In the genomic region with DNA sequence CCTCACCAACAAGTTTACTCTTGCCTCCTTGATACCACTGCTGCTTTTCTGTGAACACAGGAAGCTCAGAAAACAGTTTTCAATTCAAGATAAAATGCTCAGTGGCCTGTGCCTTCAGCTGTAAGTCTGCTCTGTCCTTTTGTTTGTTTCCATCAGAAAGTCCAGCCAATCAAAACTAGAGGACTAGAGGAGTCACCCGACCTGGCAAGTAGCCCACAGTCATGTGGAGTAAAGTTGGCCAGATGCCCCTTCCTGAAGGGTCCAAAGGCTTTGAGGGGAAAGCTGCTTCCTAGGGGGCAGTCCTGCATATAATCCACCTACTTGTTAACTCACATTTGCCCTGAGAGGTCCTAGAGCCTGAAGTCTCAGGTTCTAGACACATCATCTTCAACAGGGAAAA, we compare ENCODE assay signal across 10 mouse cellular contexts. TPM values are rescaled to one million over a fixed set of nuclear protein-coding genes. Genes with fewer than 3 reads are reported as not detected.
DNase-seq lines count a peak whose midpoint lies in the region; ATAC-seq and TF ChIP-seq lines count a peak whose summit lies in the region.
"Had no signal": no experiment of that assay in that cellular context is flagged by ENCODE, and none has a peak within 500 bp of the region (broad histone marks: within the 10 kb centered on the region; RNA-seq: fewer than 3 reads in every experiment).

No protein-coding gene starts in this region.

- 10% methylated on average over 1 of the region's 1 CpGs for WGBS in heart, adult 2 months
- 16% methylated on average over 1 of the region's 1 CpGs for WGBS in heart, embryonic 11.5 days (ENCODE audit: insufficient replicate concordance)
- WGBS in kidney, embryonic 16.5 days, result 22% methylated on average over 1 of the region's 1 CpGs

- no peak for ATAC-seq in heart, embryonic 11.5 days (replicated peaks; ENCODE audit: insufficient number of reproducible peaks, low FRiP score, low TSS enrichment)
- 0 out of 2 replicates have a peak, but pooled peaks have one; percentile 35 for ATAC-seq in kidney, embryonic 16.5 days (ENCODE audit: low FRiP score, low TSS enrichment)

- TF ChIP-seq CTCF in heart, adult 2 months (IDR thresholded peaks at IDR 0.05), result no peak

- H3K27ac ChIP-seq in heart, adult 2 months, result no peak overlapping the region
- H3K27ac ChIP-seq in heart, embryonic 11.5 days (ENCODE audit: low read depth, low read length), result no peak overlapping the region
- no peak overlapping the region for H3K27ac ChIP-seq in kidney, embryonic 16.5 days (ENCODE audit: low read length)
- H3K27ac ChIP-seq: embryonic facial prominence, embryonic 13.5 days; limb, embryonic 13.5 days had no signal

- no peaks in the 10 kb centered on the region for H3K27me3 ChIP-seq in heart, adult 2 months (ENCODE audit: control insufficient read depth, insufficient read depth, low read length)
- H3K27me3 ChIP-seq in heart, embryonic 11.5 days (ENCODE audit: control insufficient read depth, insufficient read depth, low read length), result no peaks in the 10 kb centered on the region
- H3K27me3 ChIP-seq in kidney, embryonic 16.5 days (ENCODE audit: insufficient read depth, low read length), result no peaks in the 10 kb centered on the region
- H3K27me3 ChIP-seq: embryonic facial prominence, embryonic 13.5 days; limb, embryonic 13.5 days had no signal

- no peak overlapping the region for H3K4me2 ChIP-seq in heart, embryonic 11.5 days
- H3K4me2 ChIP-seq in kidney, embryonic 16.5 days (replicated peaks; ENCODE audit: low read depth, low read length), result no peak overlapping the region
- H3K4me2 ChIP-seq: embryonic facial prominence, embryonic 13.5 days; limb, embryonic 13.5 days had no signal

- H3K79me2 ChIP-seq in heart, adult 2 months (replicated peaks; ENCODE audit: control insufficient read depth, insufficient read depth, low read length), result no peaks in the 10 kb centered on the region

- no peaks in the 10 kb centered on the region for H3K9me3 ChIP-seq in heart, embryonic 11.5 days (replicated peaks; ENCODE audit: control insufficient read depth, low read length)
- no peaks in the 10 kb centered on the region for H3K9me3 ChIP-seq in kidney, embryonic 16.5 days (ENCODE audit: low read length)
- H3K9me3 ChIP-seq: embryonic facial prominence, embryonic 13.5 days; limb, embryonic 13.5 days had no signal

- intact Hi-C loops in heart, adult 2 months (cut with DNase I), result no loop called here

- TF ChIP-seq POLR2A in heart, adult 2 months (IDR thresholded peaks at IDR 0.05; ENCODE audit: insufficient read depth, low read depth, low read length), result no peak

- no peak overlapping the region for H3K9ac ChIP-seq in heart, adult 2 months (ENCODE audit: low read depth, low read length)
- H3K9ac ChIP-seq in heart, embryonic 11.5 days (ENCODE audit: low read depth, low read length), result no peak overlapping the region
- no peak overlapping the region for H3K9ac ChIP-seq in kidney, embryonic 16.5 days (replicated peaks; ENCODE audit: low read length)
- H3K9ac ChIP-seq: embryonic facial prominence, embryonic 13.5 days; limb, embryonic 13.5 days had no signal

- H3K4me1 ChIP-seq in heart, adult 2 months (ENCODE audit: control insufficient read depth, insufficient read depth, low read length), result no peaks in the 10 kb centered on the region
- no peaks in the 10 kb centered on the region for H3K4me1 ChIP-seq in heart, embryonic 11.5 days (ENCODE audit: control insufficient read depth, insufficient read depth, low read length)
- H3K4me1 ChIP-seq in kidney, embryonic 16.5 days (ENCODE audit: insufficient read depth, low read length), result no peaks in the 10 kb centered on the region
- H3K4me1 ChIP-seq: embryonic facial prominence, embryonic 13.5 days had no signal

- H3K36me3 ChIP-seq in heart, adult 2 months (ENCODE audit: control insufficient read depth, insufficient read depth, low read length), result no peaks in the 10 kb centered on the region
- no peaks in the 10 kb centered on the region for H3K36me3 ChIP-seq in heart, embryonic 11.5 days (ENCODE audit: control insufficient read depth, insufficient read depth, low read length)
- H3K36me3 ChIP-seq in kidney, embryonic 16.5 days (ENCODE audit: insufficient read depth, low read length), result no peaks in the 10 kb centered on the region
- H3K36me3 ChIP-seq: embryonic facial prominence, embryonic 13.5 days; limb, embryonic 13.5 days had no signal

- H3K4me3 ChIP-seq in heart, adult 2 months, result no peak overlapping the region
- no peak overlapping the region for H3K4me3 ChIP-seq in heart, embryonic 11.5 days (ENCODE audit: low read depth, low read length)
- no peak overlapping the region for H3K4me3 ChIP-seq in kidney, embryonic 16.5 days (ENCODE audit: low read length)
- H3K4me3 ChIP-seq: embryonic facial prominence, embryonic 13.5 days; limb, embryonic 13.5 days had no signal

- peak; percentile 8 to 27 for DNase-seq in heart, adult 2 months
- peak; percentile 63 for DNase-seq in right cerebral cortex, postnatal 4 days
- no peak for DNase-seq in right cerebral cortex, adult 18-20 months
- DNase-seq in skeletal muscle tissue, adult 2 months (ENCODE audit: low read depth, low spot score), result peak; percentile 1
- no peak for DNase-seq in MN1 (ENCODE audit: low spot score)
- DNase-seq in B cell, adult 2 months, result no peak

- TF ChIP-seq EP300 in heart, adult 2 months (IDR thresholded peaks at IDR 0.05; ENCODE audit: insufficient read depth, low read depth, low read length), result no peak

RNA-seq across cellular contexts. Expression of gene Slc35f3, which starts 10.7 kb away (rescaled TPM):
- not detected for total RNA-seq in heart, adult 2 months (2021)
- not detected in 2 replicates for polyA plus RNA-seq in heart, adult 2 months (2012; rRNA removed)
- not detected in 2 replicates for polyA plus RNA-seq in heart, embryonic 11.5 days (2014; fragmentation: Nextera tagmentation; extraction: Ambion mirVana)
- 0.69 and 0.82 TPM in 2 replicates for polyA plus RNA-seq in kidney, embryonic 16.5 days (2015; fragmentation: Nextera tagmentation; extraction: Ambion mirVana)

Comparison
In these comparisons a context has a peak if more than half of its experiments do, and no peak if none do; other contexts are left out.
1. DNase-seq: peak in heart, adult 2 months (2 of 2), right cerebral cortex, postnatal 4 days (single experiment) and skeletal muscle tissue, adult 2 months (single experiment); none in right cerebral cortex, adult 18-20 months (single experiment), MN1 (single experiment) and B cell, adult 2 months (0 of 2).